Mouse (Mus musculus) forebrain, embryonic 13.5 days (tissue): Measurements from ENCODE around the gene Timeless. TPM values are rescaled to one million over a fixed set of nuclear protein-coding genes. Genes with fewer than 3 reads are reported as not detected.
"Not testable (repeated sequence)": the region's sequence is repeated elsewhere in the genome, so short reads cannot be mapped to it uniquely, and the experiment has no call there.

Experiments used
- ATAC-seq: fragments of 200-750 bp; cut with Nextera tagmentation; 2 replicates; pipeline ENCODE4 v1.8.0; 2017
- H3K27ac ChIP-seq: fragments of 300-500 bp; sonication (generic); 2 replicates; pipeline ENCODE4 v1.5.1; 2015; ENCODE audit warnings: inconsistent platforms, mild to moderate bottlenecking, moderate library complexity
- H3K27me3 ChIP-seq: fragments of 300-500 bp; sonication (generic); 2 replicates; pipeline ENCODE4 v1.6.1; 2015; ENCODE audit warnings: mild to moderate bottlenecking, inconsistent platforms
- H3K36me3 ChIP-seq: fragments of 300-500 bp; sonication (generic); 2 replicates; pipeline ENCODE4 v1.6.1; 2015; ENCODE audit warnings: mild to moderate bottlenecking, inconsistent platforms; ENCODE audit not compliant: poor library complexity, severe bottlenecking
- H3K4me1 ChIP-seq: fragments of 300-500 bp; sonication (generic); 2 replicates; pipeline ENCODE4 v1.6.1; 2015; ENCODE audit warnings: inconsistent platforms
- H3K4me2 ChIP-seq: fragments of 300-500 bp; sonication (generic); 2 replicates; pipeline ENCODE4 v1.6.1; 2015; ENCODE audit warnings: inconsistent platforms, mild to moderate bottlenecking, moderate library complexity
- H3K4me3 ChIP-seq: fragments of 300-500 bp; sonication (generic); 2 replicates; pipeline ENCODE4 v1.5.1; 2015; ENCODE audit warnings: mild to moderate bottlenecking, inconsistent platforms
- H3K9ac ChIP-seq: fragments of 300-500 bp; sonication (generic); 2 replicates; pipeline ENCODE4 v1.6.1; 2015; ENCODE audit warnings: mild to moderate bottlenecking, inconsistent platforms
- H3K9me3 ChIP-seq: fragments of 300-500 bp; sonication (generic); replicated peaks from 2 replicates; pipeline ENCODE4 v1.6.1; 2016; ENCODE audit warnings: inconsistent platforms
- WGBS: fragments of 180-500 bp; shearing (Covaris S2); methylation state at CpG from one replicate; pipeline ENCODE4 v1.1.7; 2015; 5-methylcytosine and 5-hydroxymethylcytosine counted together
- polyA plus RNA-seq: library from polyadenylated mRNA; unstranded; fragments of >200 nt; fragmentation: Nextera tagmentation; extraction: Ambion mirVana; gene quantifications from 2 replicates; pipeline ENCODE4 v1.2.1, GENCODE M21; 2015

The Timeless gene
- polyA plus RNA-seq: 52.9 and 62.1 TPM in 2 replicates

- no peaks in the 10 kb centered on the region for H3K9me3 ChIP-seq
- H3K9ac ChIP-seq: peak within 1 kb of the TSS; percentile 84
- H3K4me2 ChIP-seq: peak within 1 kb of the TSS; percentile 69
- peak within 1 kb of the TSS; percentile 92 for H3K27ac ChIP-seq
- no peaks in the 10 kb centered on the region for H3K27me3 ChIP-seq
- peak within 1 kb of the TSS; percentile 73 for H3K4me3 ChIP-seq
- WGBS: under 1% methylated on average over 50 of the region's 58 CpGs
- H3K36me3 ChIP-seq: no peaks in the 10 kb centered on the region
- peaks cover 21% of the 10 kb centered on the region for H3K4me1 ChIP-seq
- ATAC-seq: peak; percentile 93
Measured at GRCm38 (mm10) chr10:128231697-128232419, at the start of gene Timeless. Gene Timeless (plus strand): TSS chr10:128232065.

DNA sequence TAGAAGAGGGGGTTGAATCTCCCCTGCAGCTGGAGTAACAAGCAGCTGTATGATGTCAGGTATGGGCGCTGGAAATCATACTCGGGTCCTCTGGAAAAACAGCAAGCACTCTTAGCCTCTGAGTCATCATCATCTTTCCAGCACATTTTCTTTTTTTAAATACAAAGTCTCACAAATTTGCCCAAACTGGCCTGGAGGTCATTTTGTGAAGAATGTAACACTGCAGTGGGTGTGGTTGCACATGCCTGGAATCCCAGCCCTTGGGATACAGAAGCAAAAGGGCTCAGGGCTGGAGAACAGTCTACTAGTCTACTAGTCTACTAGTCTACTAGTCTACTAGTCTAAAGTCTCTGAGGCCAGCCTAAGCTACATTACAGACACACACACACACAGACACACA lies 47.6 kb upstream of the Timeless start:
- ATAC-seq: no peak
- Histone ChIP-seq H3K4me3 (no peak overlapping the region), H3K4me1 (peaks cover 8% of the 10 kb centered on the region; the same call in 1 of the 2 replicates), H3K9ac (no peak overlapping the region), H3K27me3 (no peaks in the 10 kb centered on the region), H3K9me3 (no peaks in the 10 kb centered on the region), H3K27ac (no peak overlapping the region), H3K4me2 (no peak overlapping the region), H3K36me3 (no peaks in the 10 kb centered on the region)
- 86% methylated on average over 2 of the region's 2 CpGs for WGBS

DNA sequence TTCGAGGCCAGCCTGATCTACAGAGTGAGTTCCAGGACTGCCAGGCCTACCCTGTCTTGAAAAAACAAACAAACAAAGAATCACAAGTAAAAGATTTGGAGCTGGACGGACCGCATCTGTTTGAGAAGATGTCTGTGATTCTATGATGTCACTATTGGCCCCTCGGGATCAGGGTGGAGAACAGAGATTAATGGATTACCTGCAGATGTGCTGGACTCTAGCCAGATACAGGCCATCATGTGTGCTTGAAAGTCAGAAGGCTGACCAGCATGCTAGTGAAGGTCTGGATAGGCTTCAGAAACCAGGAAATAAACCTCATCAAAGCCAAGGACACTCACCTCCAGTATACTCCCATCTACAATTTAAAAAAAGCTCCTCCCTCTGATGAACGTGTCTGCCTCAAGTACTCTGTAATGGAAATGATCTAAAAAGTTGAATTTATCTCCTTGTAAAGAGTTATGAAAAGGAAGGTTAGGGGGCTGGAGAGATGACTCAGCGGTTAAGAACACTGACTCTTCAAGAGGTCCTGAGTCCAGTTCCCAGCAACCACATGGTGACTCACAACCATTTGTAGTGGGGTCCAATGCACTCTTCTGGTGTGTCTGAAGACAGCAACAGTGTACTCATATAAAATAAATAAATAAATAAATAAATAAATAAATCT lies 46.5 kb upstream of the Timeless start:
- Histone ChIP-seq H3K9ac (no peak overlapping the region), H3K36me3 (no peaks in the 10 kb centered on the region), H3K4me1 (0 out of 2 replicates have a peak, but pooled peaks cover 3% of the 10 kb centered on the region), H3K27ac (no peak overlapping the region), H3K4me3 (no peak overlapping the region), H3K27me3 (no peaks in the 10 kb centered on the region), H3K9me3 (no peaks in the 10 kb centered on the region), H3K4me2 (no peak overlapping the region)
- ATAC-seq: no peak
- 84% methylated on average over 6 of the region's 6 CpGs for WGBS

DNA sequence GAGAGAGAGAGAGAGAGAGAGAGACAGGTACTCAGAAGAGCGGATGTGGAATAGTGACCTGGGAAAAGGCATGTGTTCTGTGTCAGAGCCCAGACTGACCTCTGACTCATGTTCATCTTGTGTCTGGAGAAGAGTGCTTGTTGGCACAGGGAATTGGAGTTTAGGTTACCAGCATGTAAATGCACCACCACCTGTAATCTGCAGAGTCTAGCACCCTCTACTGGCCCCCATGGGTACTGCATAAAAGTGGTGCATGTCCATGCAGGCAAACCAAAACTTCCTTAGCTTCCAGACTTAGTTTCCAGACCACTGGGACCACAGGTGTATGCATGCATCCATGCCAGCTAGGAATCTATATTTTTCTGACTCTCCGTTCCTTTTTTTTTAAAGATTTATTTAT lies 45.9 kb upstream of the Timeless start:
- Histone ChIP-seq H3K4me2 (no peak overlapping the region), H3K9me3 (no peaks in the 10 kb centered on the region), H3K4me3 (no peak overlapping the region), H3K27me3 (no peaks in the 10 kb centered on the region; the same call in 1 of the 2 replicates), H3K4me1 (0 out of 2 replicates have a peak, but pooled peaks cover 3% of the 10 kb centered on the region), H3K9ac (no peak overlapping the region), H3K36me3 (no peaks in the 10 kb centered on the region), H3K27ac (no peak overlapping the region)
- 53% methylated on average over 2 of the region's 2 CpGs for WGBS
- 0 out of 2 replicates have a peak, but pooled peaks have one; percentile 38 for ATAC-seq

GRCm38 (mm10) chr10:128187181-128187605 lies 44.7 kb upstream of the Timeless start:
- Histone ChIP-seq H3K27me3 (no peaks in the 10 kb centered on the region; the same call in 1 of the 2 replicates), H3K4me3 (no peak overlapping the region), H3K4me1 (0 out of 2 replicates have a peak, but pooled peaks cover 3% of the 10 kb centered on the region), H3K4me2 (no peak overlapping the region), H3K9me3 (no peaks in the 10 kb centered on the region), H3K9ac (no peak overlapping the region), H3K36me3 (no peaks in the 10 kb centered on the region), H3K27ac (no peak overlapping the region)
- no peak for ATAC-seq
- WGBS: 64% methylated on average over 5 of the region's 5 CpGs

GRCm38 (mm10) chr10:128188242-128188877 lies 43.5 kb upstream of the Timeless start:
- Histone ChIP-seq H3K4me3 (no peak overlapping the region), H3K9me3 (no peaks in the 10 kb centered on the region), H3K4me2 (no peak overlapping the region), H3K27me3 (no peaks in the 10 kb centered on the region; the same call in 1 of the 2 replicates), H3K27ac (no peak overlapping the region), H3K9ac (no peak overlapping the region), H3K4me1 (0 out of 2 replicates have a peak, but pooled peaks cover 3% of the 10 kb centered on the region), H3K36me3 (no peaks in the 10 kb centered on the region)
- 43% methylated on average over 2 of the region's 2 CpGs for WGBS
- 0 out of 2 replicates have a peak, but pooled peaks have one; percentile 41 for ATAC-seq

GRCm38 (mm10) chr10:128191472-128191871 lies 40.4 kb upstream of the Timeless start:
- Histone ChIP-seq H3K4me2 (no peak overlapping the region), H3K9me3 (no peaks in the 10 kb centered on the region), H3K27ac (no peak overlapping the region), H3K36me3 (no peaks in the 10 kb centered on the region), H3K4me3 (no peak overlapping the region), H3K9ac (no peak overlapping the region), H3K4me1 (peaks cover 12% of the 10 kb centered on the region), H3K27me3 (peaks cover 19% of the 10 kb centered on the region)
- WGBS: 85% methylated on average over 2 of the region's 2 CpGs
- ATAC-seq: no peak

- not testable (repeated sequence) for H3K9me3 ChIP-seq, H3K4me2 ChIP-seq, ATAC-seq, H3K36me3 ChIP-seq, H3K4me3 ChIP-seq, H3K27ac ChIP-seq, H3K9ac ChIP-seq
- peaks cover 12% of the 10 kb centered on the region for H3K4me1 ChIP-seq
- WGBS: 92% methylated on average over 3 of the region's 3 CpGs
- H3K27me3 ChIP-seq: peaks cover 25% of the 10 kb centered on the region
Measured at GRCm38 (mm10) chr10:128192030-128192766, 39.7 kb upstream of the Timeless start.

DNA sequence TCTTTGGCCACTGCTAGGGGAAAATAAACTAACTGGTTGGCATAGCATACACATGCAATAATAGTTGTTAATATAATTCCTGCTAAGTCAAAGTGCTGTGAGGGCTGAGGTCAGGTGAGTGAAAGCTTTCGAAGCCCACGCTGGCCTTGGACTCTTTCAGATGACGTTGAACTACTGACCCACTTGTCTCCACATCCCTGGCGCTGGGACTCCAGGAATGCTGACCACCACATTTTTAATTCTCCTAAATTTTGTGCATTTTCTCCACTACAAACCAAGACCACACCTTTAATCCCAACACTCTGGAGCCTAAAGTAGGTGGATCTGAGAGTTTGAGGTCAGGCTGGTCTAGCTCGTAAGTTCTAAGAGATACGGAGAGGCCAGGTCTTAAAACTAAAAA lies 38.8 kb upstream of the Timeless start:
- Histone ChIP-seq H3K27ac (no peak overlapping the region), H3K9me3 (no peaks in the 10 kb centered on the region), H3K9ac (no peak overlapping the region), H3K4me2 (no peak overlapping the region), H3K36me3 (no peaks in the 10 kb centered on the region), H3K4me1 (peaks cover 12% of the 10 kb centered on the region), H3K4me3 (no peak overlapping the region), H3K27me3 (peaks cover 25% of the 10 kb centered on the region)
- WGBS: 93% methylated on average over 6 of the region's 6 CpGs
- ATAC-seq: no peak

DNA sequence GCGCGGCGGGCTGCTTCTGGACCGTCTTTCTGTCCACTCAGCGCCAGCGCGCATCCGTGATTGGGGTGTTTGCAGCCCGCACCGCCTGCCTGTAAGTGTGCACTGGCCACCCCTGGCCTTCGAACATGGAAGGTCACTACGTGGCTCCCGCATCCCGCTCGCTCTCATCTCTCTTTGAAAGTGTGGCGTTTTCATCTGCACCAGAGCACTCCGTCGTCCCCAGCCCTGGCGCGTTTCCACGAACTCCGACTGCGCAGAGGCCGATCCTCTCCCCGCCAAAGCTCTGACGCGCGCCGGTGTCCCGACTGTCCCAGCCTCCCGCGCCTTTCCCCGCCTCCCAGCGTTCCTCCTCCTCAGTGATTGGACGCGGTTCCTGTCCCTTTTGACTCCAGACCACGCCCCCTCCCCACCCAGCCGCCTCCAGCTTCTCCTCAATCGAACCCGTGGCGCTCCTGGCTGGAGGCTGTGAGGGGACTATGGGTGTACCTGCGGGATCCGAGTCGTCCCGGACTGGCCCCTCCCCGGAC lies 37.8 kb upstream of the Timeless start, which contains the start of gene Gls2:
Gene Gls2, plus strand, starts transcription at position 434 of the 527 bp plus-strand sequence.
- ATAC-seq: peak; percentile 98
- peak within 1 kb of the TSS; percentile 77 for H3K9ac ChIP-seq
- peaks cover 10% of the 10 kb centered on the region for H3K4me1 ChIP-seq
- no peak within 1 kb of the TSS for H3K27ac ChIP-seq
- H3K27me3 ChIP-seq: peaks cover 25% of the 10 kb centered on the region
- no peaks in the 10 kb centered on the region for H3K9me3 ChIP-seq
- WGBS: under 1% methylated on average over 46 of the region's 46 CpGs
- H3K36me3 ChIP-seq: no peaks in the 10 kb centered on the region
- H3K4me3 ChIP-seq: peak within 1 kb of the TSS; percentile 74
- peak within 1 kb of the TSS; percentile 100 for H3K4me2 ChIP-seq
